Mouse (Mus musculus) E14TG2a.4 (cell line): ENCODE results near the gene Gm49388.

Experiments
- CTCF ChIP-seq: conservative IDR thresholded peaks from 2 replicates; pipeline ENCODE4 v1.5.1; 2014; ENCODE audit warnings: low read length
- NANOG ChIP-seq: IDR thresholded peaks from 2 replicates; pipeline ENCODE4 v1.6.1; 2014; ENCODE audit warnings: borderline replicate concordance, low read length, mixed read lengths

DNA sequence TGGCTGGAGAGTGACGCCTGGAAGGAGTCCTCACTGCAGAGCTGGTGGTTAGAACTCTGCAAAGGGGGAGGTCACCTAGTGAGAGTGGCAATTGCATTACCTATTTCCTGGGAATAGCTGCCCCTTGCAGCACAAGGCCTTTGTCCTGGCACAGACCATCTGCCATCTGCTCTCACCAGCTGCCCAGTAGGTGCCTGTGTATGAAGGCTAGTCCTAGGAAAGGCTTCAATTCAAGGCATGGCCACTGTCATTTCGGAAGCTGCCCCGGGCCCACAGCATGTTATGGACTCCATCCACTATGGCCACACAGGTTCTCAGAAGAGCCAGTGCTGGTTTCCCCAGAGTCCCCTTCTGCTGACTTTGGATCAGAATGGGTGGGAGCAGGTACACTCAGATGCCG is 13.2 kb downstream of the Gm49388 start:
- no peak for TF ChIP-seq CTCF
- TF ChIP-seq NANOG, result no peak
